Mouse (Mus musculus): Measurements from ENCODE around the gene Gstcd.

Gstcd gene

GRCm38 (mm10) chr3:132940181-132940990 is 151.4 kb downstream of the Gstcd start:
- DNase-seq (ENCODE audit: low spot score): no peak

- no peak for DNase-seq (ENCODE audit: low spot score)
These were observed 152.8 kb downstream of the Gstcd start for GRCm38 (mm10) chr3:132939006-132939405.

- no peak for DNase-seq (ENCODE audit: low spot score)
These were observed 157.2 kb downstream of the Gstcd start for GRCm38 (mm10) chr3:132934649-132935048.
